Mouse (Mus musculus): ENCODE data around the gene Plp1. TPM values are rescaled to one million over a fixed set of nuclear protein-coding genes. Genes with fewer than 3 reads are reported as not detected.

The Plp1 gene
- polyA plus RNA-seq, 1 experiment from 2014 or later, result 4.9 TPM

- Histone ChIP-seq H3K9me3 (ENCODE audit: control insufficient read depth, low read length) (no peaks in the 10 kb centered on the region), H3K4me1 (ENCODE audit: control insufficient read depth, insufficient read depth, low read length) (no peaks in the 10 kb centered on the region), H3K4me2 (ENCODE audit: low read depth, severe bottlenecking) (no peak overlapping the region), H3K27me3 (ENCODE audit: control insufficient read depth, insufficient read depth, low read length) (0 out of 2 replicates have a peak, but pooled peaks cover 2% of the 10 kb centered on the region), H3K27ac (replicated peaks; ENCODE audit: low read depth, low read length) (no peak overlapping the region), H3K36me3 (ENCODE audit: control insufficient read depth, insufficient read depth, low read length) (no peaks in the 10 kb centered on the region), H3K9ac (ENCODE audit: low read length) (no peak overlapping the region), H3K4me3 (ENCODE audit: low read depth, low read length) (no peak overlapping the region)
- no peak for ATAC-seq (ENCODE audit: insufficient number of reproducible peaks, low FRiP score, low TSS enrichment, low read depth)
- no peak for DNase-seq (ENCODE audit: low spot score)
- 76% methylated on average over 4 of the region's 4 CpGs for WGBS
Observed at GRCm38 (mm10) chrX:136825016-136825415, 2.5 kb downstream of the Plp1 start.

- H3K9ac ChIP-seq (ENCODE audit: low read length), result no peak overlapping the region
- H3K9me3 ChIP-seq (ENCODE audit: control insufficient read depth, low read length), result no peaks in the 10 kb centered on the region
- no peaks in the 10 kb centered on the region for H3K4me1 ChIP-seq (ENCODE audit: control insufficient read depth, insufficient read depth, low read length)
- DNase-seq (ENCODE audit: low spot score) (no peak), ATAC-seq (ENCODE audit: insufficient number of reproducible peaks, low FRiP score, low TSS enrichment, low read depth) (no peak)
- no peaks in the 10 kb centered on the region for H3K27me3 ChIP-seq (ENCODE audit: control insufficient read depth, insufficient read depth, low read length)
- H3K4me2 ChIP-seq (ENCODE audit: low read depth, severe bottlenecking), result no peak overlapping the region
- no peak overlapping the region for H3K27ac ChIP-seq (replicated peaks; ENCODE audit: low read depth, low read length)
- no peak overlapping the region for H3K4me3 ChIP-seq (ENCODE audit: low read depth, low read length)
- H3K36me3 ChIP-seq (ENCODE audit: control insufficient read depth, insufficient read depth, low read length), result no peaks in the 10 kb centered on the region
Observed at GRCm38 (mm10) chrX:136828610-136829009, 6.1 kb downstream of the Plp1 start.

DNA sequence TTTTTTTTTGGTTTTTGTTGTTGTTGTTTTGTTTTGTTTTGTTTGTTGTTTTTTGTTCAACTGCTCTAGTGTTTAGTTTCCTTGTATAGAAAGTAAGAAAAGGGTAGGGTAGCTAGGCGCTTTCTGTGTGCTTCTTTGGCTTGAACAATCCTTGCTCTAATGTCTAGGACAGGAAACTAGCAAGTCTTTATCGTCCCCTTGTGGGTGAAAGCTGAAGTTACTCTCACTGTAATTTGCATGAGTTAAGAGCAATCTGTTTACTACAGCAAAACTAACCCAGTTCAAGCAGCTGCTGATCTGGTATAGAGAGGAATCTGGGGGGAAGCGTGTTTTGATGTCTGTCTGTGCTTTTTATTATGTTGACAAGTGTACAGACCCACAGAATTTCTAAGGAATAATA lies 27.8 kb downstream of the Plp1 start:
- ATAC-seq (ENCODE audit: insufficient number of reproducible peaks, low FRiP score, low TSS enrichment, low read depth), result no peak
- Histone ChIP-seq H3K4me1 (ENCODE audit: control insufficient read depth, insufficient read depth, low read length) (no peaks in the 10 kb centered on the region), H3K27ac (replicated peaks; ENCODE audit: low read depth, low read length) (no peak overlapping the region), H3K4me2 (ENCODE audit: low read depth, severe bottlenecking) (no peak overlapping the region), H3K9me3 (ENCODE audit: control insufficient read depth, low read length) (no peaks in the 10 kb centered on the region), H3K27me3 (ENCODE audit: control insufficient read depth, insufficient read depth, low read length) (no peaks in the 10 kb centered on the region), H3K9ac (ENCODE audit: low read length) (no peak overlapping the region), H3K4me3 (ENCODE audit: low read depth, low read length) (no peak overlapping the region), H3K36me3 (ENCODE audit: control insufficient read depth, insufficient read depth, low read length) (no peaks in the 10 kb centered on the region)
- DNase-seq (ENCODE audit: low spot score), result no peak
- 41% methylated on average over 3 of the region's 3 CpGs for WGBS

GRCm38 (mm10) chrX:136868061-136869040 lies 45.9 kb downstream of the Plp1 start, which contains the start of gene Rab9b:
Gene Rab9b (minus strand): TSS chrX:136868755.
- no peak within 1 kb of the TSS; the same call in 1 of the 2 replicates for H3K9ac ChIP-seq (ENCODE audit: low read length)
- DNase-seq (ENCODE audit: low spot score), result peak; percentile 36
- H3K4me3 ChIP-seq (ENCODE audit: low read depth, low read length), result peak within 1 kb of the TSS; percentile 40
- no peak within 1 kb of the TSS for H3K27ac ChIP-seq (replicated peaks; ENCODE audit: low read depth, low read length)
- H3K4me2 ChIP-seq (ENCODE audit: low read depth, severe bottlenecking), result peak within 1 kb of the TSS; percentile 72
- 20% methylated on average over 19 of the region's 36 CpGs for WGBS
- H3K27me3 ChIP-seq (ENCODE audit: control insufficient read depth, insufficient read depth, low read length), result no peaks in the 10 kb centered on the region
- no peaks in the 10 kb centered on the region for H3K4me1 ChIP-seq (ENCODE audit: control insufficient read depth, insufficient read depth, low read length)
- no peaks in the 10 kb centered on the region for H3K36me3 ChIP-seq (ENCODE audit: control insufficient read depth, insufficient read depth, low read length)
- H3K9me3 ChIP-seq (ENCODE audit: control insufficient read depth, low read length), result no peaks in the 10 kb centered on the region
- peak; percentile 65 for ATAC-seq (ENCODE audit: insufficient number of reproducible peaks, low FRiP score, low TSS enrichment, low read depth)

Other genes starting within 250 kb of the Plp1 start
- gene Tceal3, start 231.8 kb upstream of the Plp1 start, polyA plus RNA-seq (2014; fragmentation: Nextera tagmentation; extraction: Ambion mirVana), result 4.9 and 5.5 TPM in 2 replicates
- 7.6 and 8.8 TPM in 2 replicates for gene Tceal1, start 114.7 kb upstream of the Plp1 start, polyA plus RNA-seq (2014; fragmentation: Nextera tagmentation; extraction: Ambion mirVana)
- 612 and 618 TPM in 2 replicates for gene Morf4l2, start 79.0 kb upstream of the Plp1 start, polyA plus RNA-seq (2014; fragmentation: Nextera tagmentation; extraction: Ambion mirVana)
- gene Glra4, start 42.5 kb upstream of the Plp1 start, polyA plus RNA-seq (2014; fragmentation: Nextera tagmentation; extraction: Ambion mirVana), result 0.16 TPM in 1 of 2 replicates, not detected in the other
- gene Rab9b, start 46.1 kb downstream of the Plp1 start, polyA plus RNA-seq (2014; fragmentation: Nextera tagmentation; extraction: Ambion mirVana), result 0.12 and 0.51 TPM in 2 replicates
- not detected in 2 replicates for gene H2bfm, start 104.7 kb downstream of the Plp1 start, polyA plus RNA-seq (2014; fragmentation: Nextera tagmentation; extraction: Ambion mirVana)
- 65.5 and 66.3 TPM in 2 replicates for gene Tmsb15b2, start 152.8 kb downstream of the Plp1 start, polyA plus RNA-seq (2014; fragmentation: Nextera tagmentation; extraction: Ambion mirVana)
- 6.1 and 8.1 TPM in 2 replicates for gene Tmsb15l, start 154.2 kb downstream of the Plp1 start, polyA plus RNA-seq (2014; fragmentation: Nextera tagmentation; extraction: Ambion mirVana)
- 21.1 and 24.1 TPM in 2 replicates for gene Tmsb15b1, start 154.2 kb downstream of the Plp1 start, polyA plus RNA-seq (2014; fragmentation: Nextera tagmentation; extraction: Ambion mirVana)
- 43.4 and 45.2 TPM in 2 replicates for gene Zcchc18, start 170.5 kb downstream of the Plp1 start, polyA plus RNA-seq (2014; fragmentation: Nextera tagmentation; extraction: Ambion mirVana)
- gene Slc25a53, start 215.6 kb downstream of the Plp1 start, polyA plus RNA-seq (2014; fragmentation: Nextera tagmentation; extraction: Ambion mirVana), result 12.7 TPM in 2 replicates
- 18.6 and 19.4 TPM in 2 replicates for gene Fam199x, start 226.9 kb downstream of the Plp1 start, polyA plus RNA-seq (2014; fragmentation: Nextera tagmentation; extraction: Ambion mirVana)

Data from limb, embryonic 11.5 days (tissue).